In genomic region chr7:139235651-139236358, GRCm38 (mm10) we compare ENCODE assay signal across 11 mouse cellular contexts. TPM values are rescaled to one million over a fixed set of nuclear protein-coding genes. Genes with fewer than 3 reads are reported as not detected.
DNase-seq lines count a peak whose midpoint lies in the region; ATAC-seq lines count a peak whose summit lies in the region.
"Had no signal": no experiment of that assay in that cellular context is flagged by ENCODE, and none has a peak within 500 bp of the region (broad histone marks: within the 10 kb centered on the region; RNA-seq: fewer than 3 reads in every experiment).

No protein-coding gene starts in this region.

- H3K4me3 ChIP-seq in limb, embryonic 11.5 days (ENCODE audit: low read depth, low read length) = no peak overlapping the region
- H3K4me3 ChIP-seq in limb, embryonic 10.5 days = no peak overlapping the region
- H3K4me3 ChIP-seq: megakaryocyte, embryonic 14.5 days; neural tube, embryonic 15.5 days had no signal

- H3K4me2 ChIP-seq in limb, embryonic 11.5 days (ENCODE audit: low read depth, severe bottlenecking) = no peak overlapping the region

- no peak overlapping the region for H3K9ac ChIP-seq in limb, embryonic 11.5 days (ENCODE audit: low read length)

- no peak overlapping the region for H3K27ac ChIP-seq in limb, embryonic 11.5 days (replicated peaks; ENCODE audit: low read depth, low read length)
- H3K27ac ChIP-seq in limb, embryonic 10.5 days = no peak overlapping the region
- H3K27ac ChIP-seq: embryonic facial prominence, embryonic 10.5 days; neural tube, embryonic 15.5 days had no signal

- DNase-seq in CD4-positive, CD25-positive, alpha-beta regulatory T cell, adult 2 months (ENCODE audit: low read depth, low spot score) = peak; percentile 37
- peak; percentile 27 for DNase-seq in limb, embryonic 11.5 days (ENCODE audit: low spot score)
- DNase-seq in limb, embryonic 10.5 days (ENCODE audit: low spot score) = no peak
- DNase-seq in lung, postnatal 25 days (ENCODE audit: low spot score) = peak; percentile 34
- DNase-seq in left cerebral cortex, adult 8-10 months (ENCODE audit: low spot score in 2 of 2) = no peak
- no peak for DNase-seq in B cell, adult 2 months

- H3K4me1 ChIP-seq in limb, embryonic 11.5 days (ENCODE audit: control insufficient read depth, insufficient read depth, low read length) = peaks cover 12% of the 10 kb centered on the region
- peaks cover 15% of the 10 kb centered on the region for H3K4me1 ChIP-seq in limb, embryonic 10.5 days

- H3K36me3 ChIP-seq in limb, embryonic 11.5 days (ENCODE audit: control insufficient read depth, insufficient read depth, low read length) = no peaks in the 10 kb centered on the region
- no peaks in the 10 kb centered on the region for H3K36me3 ChIP-seq in limb, embryonic 10.5 days
- H3K36me3 ChIP-seq: embryonic facial prominence, embryonic 10.5 days; neural tube, embryonic 15.5 days had no signal

- H3K27me3 ChIP-seq in limb, embryonic 11.5 days (ENCODE audit: control insufficient read depth, insufficient read depth, low read length) = no peaks in the 10 kb centered on the region
- H3K27me3 ChIP-seq in limb, embryonic 10.5 days (ENCODE audit: low read depth, poor library complexity, severe bottlenecking) = peaks cover 13% of the 10 kb centered on the region
- H3K27me3 ChIP-seq: megakaryocyte, embryonic 14.5 days; neural tube, embryonic 15.5 days had no signal

- WGBS in limb, embryonic 11.5 days = 85% methylated on average over 12 of the region's 12 CpGs
- 88% methylated on average over 12 of the region's 12 CpGs for WGBS in limb, embryonic 10.5 days

- ATAC-seq in CD4-positive, CD25-positive, alpha-beta regulatory T cell, adult 4 months = no peak
- ATAC-seq in limb, embryonic 11.5 days (ENCODE audit: insufficient number of reproducible peaks, low FRiP score, low TSS enrichment, low read depth) = no peak
- 0 out of 2 replicates have a peak, but pooled peaks have one; percentile 11 for ATAC-seq in granulocyte monocyte progenitor cell, adult 5-6 weeks (replicated peaks; ENCODE audit: poor library complexity, severe bottlenecking)

- H3K9me3 ChIP-seq in limb, embryonic 11.5 days (ENCODE audit: control insufficient read depth, low read length) = no peaks in the 10 kb centered on the region
- H3K9me3 ChIP-seq in limb, embryonic 10.5 days (replicated peaks) = no peaks in the 10 kb centered on the region
- H3K9me3 ChIP-seq: embryonic facial prominence, embryonic 10.5 days; neural tube, embryonic 15.5 days had no signal

RNA-seq across cellular contexts. Expression of gene Pwwp2b, which starts 12.5 kb away (rescaled TPM):
- 1 to 10 TPM; 2.0 to 5.6 TPM for polyA plus RNA-seq in CD4-positive, CD25-positive, alpha-beta regulatory T cell, adult 4 months (2017; shearing (Covaris generic))
- polyA plus RNA-seq in limb, embryonic 11.5 days (2014; fragmentation: Nextera tagmentation; extraction: Ambion mirVana) = 5.7 and 6.6 TPM in 2 replicates
- 5.3 and 5.8 TPM in 2 replicates for polyA plus RNA-seq in limb, embryonic 10.5 days (2016; fragmentation: Nextera tagmentation; extraction: Ambion mirVana)
- total RNA-seq in granulocyte monocyte progenitor cell, adult 5-6 weeks (2014; fragmentation: Nextera tagmentation) = 5.1 and 5.7 TPM in 2 replicates
- total RNA-seq in granulocyte monocyte progenitor cell, adult 5-6 weeks (2017) = 1.6 and 4.4 TPM in 2 replicates
- 10 to 100 TPM; 16.8 to 18.3 (median 17.7) TPM for total RNA-seq in left cerebral cortex, adult 8-10 months (2022)

RNA-seq across cellular contexts. Expression of gene Stk32c, which starts 22.7 kb away (rescaled TPM):
- under 1 TPM in 1 of 2 experiments, not detected in 1; 0.43 TPM for polyA plus RNA-seq in CD4-positive, CD25-positive, alpha-beta regulatory T cell, adult 4 months (2017; shearing (Covaris generic))
- 0.17 TPM in 1 of 2 replicates, not detected in the other for polyA plus RNA-seq in limb, embryonic 11.5 days (2014; fragmentation: Nextera tagmentation; extraction: Ambion mirVana)
- 0.09 TPM in 1 of 2 replicates, not detected in the other for polyA plus RNA-seq in limb, embryonic 10.5 days (2016; fragmentation: Nextera tagmentation; extraction: Ambion mirVana)
- total RNA-seq in granulocyte monocyte progenitor cell, adult 5-6 weeks (2014; fragmentation: Nextera tagmentation) = 0.28 TPM in 1 of 2 replicates, not detected in the other
- not detected in 2 replicates for total RNA-seq in granulocyte monocyte progenitor cell, adult 5-6 weeks (2017)
- total RNA-seq in left cerebral cortex, adult 8-10 months (2022) = 100 to 1,000 TPM; 175 to 186 (median 183) TPM

RNA-seq across cellular contexts. Expression of gene Lrrc27, which starts 23.0 kb away (rescaled TPM):
- 1 to 10 TPM; 4.4 to 4.8 TPM for polyA plus RNA-seq in CD4-positive, CD25-positive, alpha-beta regulatory T cell, adult 4 months (2017; shearing (Covaris generic))
- polyA plus RNA-seq in limb, embryonic 11.5 days (2014; fragmentation: Nextera tagmentation; extraction: Ambion mirVana) = 3.2 and 4.9 TPM in 2 replicates
- 3.0 and 4.0 TPM in 2 replicates for polyA plus RNA-seq in limb, embryonic 10.5 days (2016; fragmentation: Nextera tagmentation; extraction: Ambion mirVana)
- total RNA-seq in granulocyte monocyte progenitor cell, adult 5-6 weeks (2014; fragmentation: Nextera tagmentation) = 7.4 TPM in 1 of 2 replicates, not detected in the other
- 0.56 and 3.5 TPM in 2 replicates for total RNA-seq in granulocyte monocyte progenitor cell, adult 5-6 weeks (2017)
- total RNA-seq in left cerebral cortex, adult 8-10 months (2022) = 10 to 100 TPM in 1 of 4 experiments, 1 to 10 TPM in 3; 7.4 to 13.7 (median 8.4) TPM

Comparison
In these comparisons a context has a peak if more than half of its experiments do, and no peak if none do; other contexts are left out.
1. DNase-seq: peak in CD4-positive, CD25-positive, alpha-beta regulatory T cell, adult 2 months (single experiment), limb, embryonic 11.5 days (single experiment) and lung, postnatal 25 days (single experiment); none in limb, embryonic 10.5 days (single experiment), left cerebral cortex, adult 8-10 months (0 of 2) and B cell, adult 2 months (0 of 2).